Mouse (Mus musculus): ENCODE measurements around the gene Cyb5d1.
A peak's percentile ranks its signal among the peaks of the same experiment; 100 is the strongest.

Cyb5d1 gene

DNA sequence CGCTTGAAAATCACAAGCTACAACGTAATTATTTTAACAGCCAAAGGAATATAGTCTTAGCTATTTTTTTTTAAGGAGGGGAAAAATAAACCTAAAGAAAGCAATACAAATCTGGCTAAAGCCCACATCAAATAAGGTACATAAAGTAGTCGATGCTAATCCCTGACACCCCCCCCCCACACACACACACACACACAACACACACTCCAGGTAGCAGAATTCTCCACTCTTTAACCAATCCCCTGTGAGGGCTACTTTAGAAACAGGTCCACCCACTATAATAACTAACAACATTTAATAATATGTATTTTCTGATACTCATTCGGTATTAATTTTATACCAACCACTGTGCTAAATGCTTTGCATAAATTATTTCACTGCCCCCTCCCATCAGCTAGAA lies 21.1 kb upstream of the Cyb5d1 start:
- DNase-seq (ENCODE audit: low spot score in 2 of 2), result no peak

DNA sequence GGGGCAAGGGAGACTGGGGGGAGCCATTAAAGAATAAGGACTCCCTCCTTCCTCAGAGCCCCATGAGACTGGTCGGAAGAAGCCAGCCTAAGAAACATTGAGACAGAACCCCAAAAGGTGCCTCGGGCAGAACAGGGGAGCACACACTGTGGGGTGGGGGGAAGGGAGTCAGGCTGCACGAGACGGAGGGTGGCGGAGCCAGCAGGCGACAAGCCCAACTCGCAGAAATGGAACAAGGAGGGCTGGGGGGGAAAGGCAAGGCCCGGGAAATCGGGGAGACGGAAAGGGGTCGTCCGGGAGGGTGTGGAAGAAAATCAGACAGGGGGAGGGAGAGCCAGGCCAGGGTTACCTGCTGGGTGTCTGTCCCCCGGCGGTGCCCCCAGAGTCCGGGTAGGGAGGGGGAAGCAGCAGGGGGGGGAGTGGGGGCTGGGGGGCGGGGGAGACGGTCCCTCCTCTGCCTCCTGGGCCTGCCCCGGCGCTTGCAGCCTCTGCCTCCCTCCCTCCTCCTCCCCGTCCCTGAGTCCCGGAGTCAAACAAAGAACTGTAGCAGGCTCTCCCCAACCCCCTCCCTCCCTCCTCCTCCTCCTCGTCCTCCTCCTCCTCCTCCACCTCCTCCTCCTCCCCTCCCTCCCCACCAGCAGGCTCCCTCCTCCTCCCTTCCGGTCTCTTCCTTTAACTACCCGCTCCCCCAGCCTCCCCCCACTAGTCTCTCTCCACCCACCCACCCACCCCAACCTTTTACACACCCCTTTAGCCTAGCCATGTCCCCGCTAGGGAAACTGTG lies 20.4 kb upstream of the Cyb5d1 start:
- peak in 1 of 2 experiments; percentile 67 for DNase-seq (ENCODE audit: low spot score in 2 of 2)

DNA sequence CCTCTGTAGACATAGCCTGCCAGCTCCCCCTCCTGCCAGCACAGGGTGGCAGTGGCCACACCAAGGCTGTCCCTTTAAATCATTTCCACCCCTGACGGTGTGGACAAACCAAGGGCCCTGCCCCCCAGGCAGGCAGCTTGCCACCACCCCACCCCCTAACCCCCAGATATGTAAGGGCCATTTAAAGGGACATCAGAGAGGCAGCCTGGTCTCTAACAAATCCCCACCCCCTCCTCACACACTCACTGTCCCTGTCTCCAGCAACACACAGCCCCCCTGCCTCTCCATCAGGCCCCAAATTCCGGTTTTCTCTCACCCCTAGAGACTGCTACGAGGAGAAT lies 19.9 kb upstream of the Cyb5d1 start:
- DNase-seq (ENCODE audit: low spot score in 2 of 2), result peak; percentile 36 to 71

DNA sequence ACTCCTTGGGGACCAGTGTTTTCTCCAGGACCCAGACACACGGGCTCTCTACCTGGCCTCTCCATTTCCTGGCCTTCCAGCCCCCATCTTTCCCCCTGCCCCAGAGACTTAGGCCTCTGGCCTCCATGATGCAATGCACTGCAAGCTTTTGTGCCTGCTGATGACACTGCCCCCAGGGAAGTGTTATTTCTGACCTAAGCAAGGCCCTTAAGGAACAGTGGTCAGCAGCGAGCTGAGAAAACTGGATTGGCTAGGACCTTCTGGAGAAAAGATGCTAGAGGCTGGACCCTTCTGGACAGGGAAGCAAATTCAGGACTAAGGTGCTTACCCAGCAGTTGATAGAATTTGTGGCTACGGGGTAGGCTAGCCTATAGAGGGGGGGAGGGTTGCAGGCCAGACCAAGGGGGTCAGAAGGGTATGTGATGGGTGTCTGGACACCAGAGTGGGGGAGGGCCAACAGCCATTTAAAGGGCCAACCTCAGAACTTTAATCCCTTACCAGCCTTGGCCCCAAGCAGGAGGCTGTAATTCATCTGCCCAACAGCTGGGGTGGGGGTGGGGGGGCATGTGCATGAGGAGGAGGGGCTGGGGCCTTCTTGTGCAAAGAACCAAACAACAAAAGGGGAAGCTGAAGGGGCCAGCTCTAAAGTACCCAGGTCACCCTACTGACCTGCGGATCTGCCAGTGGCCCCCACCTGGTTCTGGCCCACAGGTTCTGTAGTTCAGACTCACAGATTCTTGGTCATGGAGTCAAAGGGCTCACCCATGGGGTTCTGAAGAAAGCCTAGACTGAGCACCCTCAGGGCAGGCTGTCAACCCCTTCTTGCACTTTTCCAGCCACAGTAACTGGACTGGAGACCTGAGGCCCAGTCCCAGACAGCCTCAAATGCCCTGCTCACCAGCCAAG lies 19.2 kb upstream of the Cyb5d1 start:
- peak in 1 of 2 experiments; percentile 66 for DNase-seq (ENCODE audit: low spot score in 2 of 2)

DNA sequence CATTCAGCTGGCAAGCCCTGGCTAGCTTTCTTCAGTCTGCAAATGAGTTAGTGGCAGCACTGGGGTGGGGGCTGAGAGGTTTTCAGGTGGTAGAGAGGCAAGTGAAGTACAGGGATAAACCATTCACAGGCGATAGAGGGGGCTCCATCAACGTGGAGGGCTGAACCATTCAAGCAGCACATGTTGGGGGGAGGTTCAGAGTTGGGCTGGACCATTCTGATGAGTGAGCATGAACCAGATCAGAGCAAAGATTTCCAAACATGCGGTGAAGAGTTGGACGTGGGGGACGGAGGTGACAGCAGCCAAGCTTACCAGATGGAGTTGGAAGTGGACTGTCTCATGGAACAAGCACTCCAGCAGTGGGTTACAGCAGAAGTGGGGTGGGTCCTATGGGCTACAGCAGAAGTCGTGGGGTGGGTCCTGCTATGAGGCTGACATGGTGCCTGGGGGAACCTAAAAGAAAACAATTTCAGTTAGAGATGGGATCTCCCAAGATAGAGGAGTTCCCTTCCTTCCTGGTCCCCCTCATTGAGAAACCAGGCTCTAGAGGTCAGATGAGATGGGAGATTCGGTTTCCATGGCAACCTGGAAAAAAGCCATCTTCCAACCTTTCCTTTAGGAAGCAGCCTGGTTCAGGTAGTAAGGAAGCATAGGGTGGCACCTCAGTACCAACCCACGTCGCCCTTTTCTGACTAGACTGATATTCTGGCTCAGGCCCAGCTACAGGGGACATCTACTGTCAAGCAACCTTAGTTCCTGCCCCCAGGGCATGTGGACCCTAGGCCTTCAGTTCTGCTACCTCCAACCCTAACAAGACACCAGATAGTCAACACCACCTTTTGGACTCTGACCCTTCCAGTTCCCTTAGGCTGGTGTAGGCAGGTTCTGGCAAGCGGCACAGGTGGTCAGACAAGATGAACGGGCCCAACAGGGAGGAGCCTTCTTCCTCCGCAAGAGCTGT lies 18.1 kb upstream of the Cyb5d1 start, which contains the start of gene Kdm6b:
Gene Kdm6b, minus strand, starts transcription at position 455 of the 961 bp plus-strand sequence.
- DNase-seq (ENCODE audit: low spot score in 2 of 2), result peak in 1 of 2 experiments; percentile 70

DNA sequence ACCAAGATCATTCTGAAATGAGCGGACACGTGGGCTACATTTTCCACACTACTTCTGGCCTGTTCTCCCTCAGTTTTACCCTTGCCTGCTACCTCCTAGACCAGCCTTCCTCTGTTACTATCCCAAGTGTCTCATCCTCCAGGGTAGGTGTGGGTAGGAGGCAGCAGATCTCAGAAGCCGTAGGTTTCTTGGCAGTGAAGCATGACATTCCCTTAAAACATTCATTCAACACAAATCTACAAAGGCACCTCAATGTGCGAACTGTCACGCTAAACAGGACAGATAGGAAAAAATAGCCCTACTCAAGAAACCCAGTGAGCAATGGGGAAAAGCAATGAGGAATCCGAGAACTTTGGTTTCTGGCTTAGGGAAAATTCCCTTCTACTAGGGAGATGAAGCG lies 17.1 kb upstream of the Cyb5d1 start:
- no peak for DNase-seq (ENCODE audit: low spot score in 2 of 2)

DNA sequence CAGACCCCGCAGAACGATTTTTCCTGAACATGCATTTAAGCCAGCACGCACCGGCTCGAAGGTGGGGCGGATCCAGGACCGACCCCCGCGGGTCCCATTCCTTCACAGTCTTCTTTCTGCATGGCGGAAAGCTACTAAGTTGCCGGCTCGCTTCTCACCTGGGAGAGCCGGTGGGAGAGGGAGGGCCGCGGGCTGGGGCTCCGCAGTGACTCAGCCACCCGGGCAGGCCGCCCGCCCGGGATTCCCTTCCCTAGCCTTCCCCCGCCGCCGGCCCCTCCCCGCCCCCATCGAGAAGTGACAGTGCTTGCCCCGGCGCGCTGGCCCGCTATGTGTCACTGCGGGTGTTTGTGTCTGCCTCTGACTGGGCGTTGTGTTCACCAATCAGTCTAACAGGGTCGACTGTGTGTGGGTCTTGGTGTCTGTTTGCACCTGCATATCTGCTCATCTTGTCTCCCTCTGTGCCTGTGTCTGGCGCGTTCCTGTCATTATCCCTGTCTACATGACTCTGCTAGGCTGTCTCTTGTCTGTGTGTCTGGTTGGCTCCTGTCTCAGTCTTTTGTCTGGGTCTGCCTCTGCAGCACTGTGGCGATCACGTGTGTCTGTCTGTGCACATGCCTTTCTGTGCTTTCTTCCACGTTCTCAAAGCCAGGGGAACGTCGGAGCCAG lies 16.2 kb upstream of the Cyb5d1 start:
- peak; percentile 59 to 82 for DNase-seq (ENCODE audit: low spot score in 2 of 2)

DNA sequence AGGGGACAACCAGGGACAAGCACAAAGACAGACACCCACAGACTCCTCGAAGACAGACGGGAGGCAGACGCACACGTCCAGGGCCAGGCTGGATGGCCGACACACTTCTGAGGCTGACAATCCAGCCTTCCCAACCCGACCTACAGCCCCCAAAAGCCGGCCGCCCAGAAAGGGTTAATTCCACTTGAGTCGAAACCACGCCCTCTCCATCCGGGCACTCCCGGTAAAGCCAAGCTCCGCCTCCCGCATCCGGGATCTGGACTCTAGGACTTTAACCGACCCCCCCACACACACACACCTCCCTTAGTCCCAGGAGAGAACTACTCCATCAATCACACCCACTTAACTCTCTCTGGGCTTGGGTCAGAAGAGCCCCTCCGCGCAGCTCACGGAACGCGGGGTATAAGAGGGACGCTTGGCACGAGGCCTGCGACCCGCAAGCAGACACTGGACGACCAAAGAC lies 15.7 kb upstream of the Cyb5d1 start:
- DNase-seq (ENCODE audit: low spot score in 2 of 2), result peak; percentile 91 to 93

DNA sequence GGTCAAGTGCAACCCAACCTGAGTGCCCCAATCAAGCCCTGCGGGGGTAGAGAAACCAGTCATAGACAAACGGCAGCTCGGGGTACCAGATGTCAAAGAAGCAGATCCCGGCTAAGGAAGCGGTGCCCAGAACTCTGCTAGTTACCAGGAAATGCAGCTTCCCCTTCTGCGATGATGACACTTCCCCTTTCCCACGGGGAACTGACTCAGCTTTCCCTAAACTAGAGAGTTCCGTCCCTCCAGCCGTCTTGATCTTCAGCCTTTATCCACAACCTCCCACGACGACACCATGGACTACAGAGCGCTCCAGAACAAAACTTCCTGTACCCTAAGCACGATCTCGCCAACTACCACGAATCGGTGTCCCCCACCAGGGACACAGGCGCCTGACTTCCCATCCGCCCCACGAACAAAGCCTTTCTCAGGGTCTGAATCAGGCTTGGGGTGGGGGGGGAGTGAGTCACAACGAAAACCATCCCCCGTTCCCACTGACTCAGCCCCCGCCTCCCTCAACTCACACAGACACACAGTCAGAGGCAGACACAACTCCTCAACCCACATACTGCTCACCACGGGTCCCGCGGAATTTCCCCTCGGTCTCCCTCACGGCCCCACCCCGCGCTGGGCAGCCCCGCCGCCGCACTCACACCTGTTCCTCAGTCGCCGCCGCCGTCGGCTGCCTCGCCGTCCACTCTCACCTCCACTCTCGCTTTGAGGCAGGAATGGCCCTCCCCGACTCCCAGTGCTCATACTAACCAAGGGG lies 15.1 kb upstream of the Cyb5d1 start:
- peak; percentile 62 to 86 for DNase-seq (ENCODE audit: low spot score in 2 of 2)

DNA sequence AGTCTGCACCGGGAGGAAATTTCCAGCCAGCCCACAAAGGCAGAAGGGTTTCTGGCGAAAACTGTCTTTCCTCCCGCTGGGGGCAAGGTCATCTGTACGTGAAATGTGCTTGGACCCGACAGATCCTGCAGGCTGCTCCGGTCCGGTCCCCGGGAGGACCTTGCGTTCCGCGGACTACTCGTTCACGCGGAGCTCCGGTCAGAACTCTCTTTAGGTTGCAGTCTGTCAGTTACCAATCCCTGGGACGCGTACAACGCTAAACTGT lies 14.5 kb upstream of the Cyb5d1 start:
- no peak for DNase-seq (ENCODE audit: low spot score in 2 of 2)

DNA sequence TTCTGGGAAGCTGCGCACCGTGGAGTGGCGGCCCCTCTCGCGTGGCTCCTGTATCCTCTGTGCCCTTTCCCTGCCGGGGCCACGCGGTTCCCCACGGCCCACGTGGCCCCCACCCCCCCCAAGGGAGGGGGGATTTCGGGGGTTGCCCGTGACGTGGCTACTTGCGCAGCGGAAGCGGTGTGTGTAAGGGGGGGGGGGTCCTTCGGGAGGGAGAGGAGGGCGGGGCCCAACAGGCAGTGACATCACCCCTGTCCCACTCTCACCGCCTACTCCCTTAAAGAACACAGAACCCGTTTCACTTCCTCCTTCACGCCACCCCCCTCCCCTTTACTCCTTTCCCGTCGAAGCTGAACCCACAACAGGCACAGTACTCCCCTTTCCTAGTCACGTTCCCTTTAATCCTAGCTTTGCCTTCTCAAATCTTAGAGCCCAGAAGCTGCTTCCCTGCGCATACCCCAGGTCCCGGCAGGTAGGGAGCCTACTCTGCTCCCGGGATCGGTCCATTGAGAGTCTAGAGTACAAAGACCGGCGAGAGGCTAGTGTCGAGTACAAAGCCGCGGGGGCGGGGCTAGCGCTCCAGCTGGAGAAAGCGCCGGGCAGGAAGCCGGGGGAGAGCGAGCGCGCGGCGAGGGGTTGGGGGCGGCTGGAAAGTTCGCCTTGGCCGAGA lies 14.1 kb upstream of the Cyb5d1 start:
- peak; percentile 80 to 91 for DNase-seq (ENCODE audit: low spot score in 2 of 2)

DNA sequence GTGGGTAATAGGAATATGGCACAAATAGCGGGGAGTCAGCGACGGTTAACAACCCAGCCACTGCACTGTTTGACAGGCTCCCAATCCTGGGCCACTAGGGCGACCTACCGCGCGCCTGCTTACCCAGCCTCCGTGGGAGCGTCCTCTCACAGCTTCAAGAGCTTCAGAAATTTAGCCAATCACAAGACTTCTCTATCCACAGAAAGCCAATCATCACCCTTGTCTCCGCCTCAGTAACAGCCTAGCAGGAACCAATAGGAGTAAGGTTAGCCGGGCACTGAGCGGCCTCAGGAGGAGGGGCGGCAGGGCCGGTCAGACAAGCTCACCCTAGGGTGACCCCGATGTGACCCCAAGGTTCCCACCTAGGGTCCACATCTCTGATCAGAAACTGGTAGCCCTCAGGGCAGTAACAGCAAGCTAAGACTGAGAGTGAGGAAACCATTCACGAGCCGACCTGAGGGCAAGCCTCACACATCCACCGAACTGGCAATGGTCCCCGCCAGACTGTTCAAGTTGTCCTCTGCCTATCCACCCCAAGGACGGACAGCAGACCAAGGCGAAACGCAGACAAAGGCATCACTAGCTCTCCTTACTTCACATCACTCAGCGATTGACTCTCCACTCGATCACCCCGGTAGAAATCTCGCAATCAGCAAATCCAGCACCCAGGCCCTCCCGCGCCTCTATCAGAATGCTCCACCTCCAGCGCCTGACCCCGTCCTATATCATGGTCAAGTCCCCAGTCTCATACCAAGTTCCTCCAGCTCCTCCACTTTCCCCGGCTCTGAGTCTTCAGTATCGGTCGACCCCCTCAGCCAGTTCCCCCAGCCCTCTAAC lies 13.3 kb upstream of the Cyb5d1 start:
- peak; percentile 77 to 83 for DNase-seq (ENCODE audit: low spot score in 2 of 2)

DNA sequence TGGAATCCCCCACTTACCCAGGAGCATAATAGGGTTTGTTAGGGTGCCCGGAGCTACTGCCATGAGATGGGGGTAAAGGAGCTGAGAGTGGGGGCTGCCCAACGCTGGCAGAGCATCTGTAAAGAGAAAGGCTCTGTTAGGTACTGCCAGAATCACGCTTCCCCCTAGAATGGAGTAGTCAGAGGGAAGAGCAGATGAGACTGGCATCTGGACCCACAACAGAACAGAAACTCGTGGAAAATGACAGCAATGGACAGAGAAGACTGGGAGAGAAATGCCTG lies 12.2 kb upstream of the Cyb5d1 start:
- DNase-seq (ENCODE audit: low spot score in 2 of 2), result no peak

DNA sequence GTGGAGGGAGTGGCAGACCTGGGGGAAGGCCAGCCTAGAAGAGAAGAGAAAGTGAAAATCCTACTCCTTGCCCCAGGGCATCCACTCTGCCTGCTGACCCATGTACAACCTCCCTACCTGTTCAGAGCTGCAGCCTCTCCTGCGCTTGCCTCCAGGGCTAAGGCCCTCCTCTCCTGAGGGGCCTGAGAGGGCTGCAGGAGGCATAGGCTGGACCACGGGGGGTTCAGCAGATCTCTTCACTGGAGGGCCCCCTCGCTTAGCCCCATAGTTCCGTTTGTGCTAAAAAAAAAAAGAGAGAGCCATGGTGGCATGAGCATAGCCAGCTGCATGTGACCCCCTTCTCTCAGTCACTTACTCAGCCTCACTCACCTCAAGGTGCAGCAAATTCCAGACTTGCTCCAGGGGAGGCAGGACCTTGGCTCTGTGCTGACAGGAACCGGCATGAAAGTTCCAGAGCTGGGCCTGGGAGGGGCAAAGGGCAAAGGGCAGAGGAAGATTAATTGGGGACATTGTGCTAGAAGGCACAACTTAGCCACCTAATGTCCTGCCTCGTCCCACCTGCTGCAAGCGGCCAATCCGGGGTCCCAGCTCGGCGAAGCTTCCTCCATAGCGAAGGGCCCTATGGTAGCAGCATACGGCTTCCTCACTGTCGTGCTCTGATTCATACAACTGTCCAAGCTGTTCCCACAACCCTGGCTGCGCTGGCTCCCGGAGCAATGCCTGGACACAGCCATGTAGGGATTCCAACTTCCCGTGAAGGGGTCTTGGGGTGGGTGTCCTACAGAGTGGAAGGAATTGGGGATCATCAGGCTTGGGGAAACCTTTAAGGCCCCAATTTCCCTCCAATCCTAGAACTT lies 11.7 kb upstream of the Cyb5d1 start:
- peak in 1 of 2 experiments; percentile 61 for DNase-seq (ENCODE audit: low spot score in 2 of 2)

DNA sequence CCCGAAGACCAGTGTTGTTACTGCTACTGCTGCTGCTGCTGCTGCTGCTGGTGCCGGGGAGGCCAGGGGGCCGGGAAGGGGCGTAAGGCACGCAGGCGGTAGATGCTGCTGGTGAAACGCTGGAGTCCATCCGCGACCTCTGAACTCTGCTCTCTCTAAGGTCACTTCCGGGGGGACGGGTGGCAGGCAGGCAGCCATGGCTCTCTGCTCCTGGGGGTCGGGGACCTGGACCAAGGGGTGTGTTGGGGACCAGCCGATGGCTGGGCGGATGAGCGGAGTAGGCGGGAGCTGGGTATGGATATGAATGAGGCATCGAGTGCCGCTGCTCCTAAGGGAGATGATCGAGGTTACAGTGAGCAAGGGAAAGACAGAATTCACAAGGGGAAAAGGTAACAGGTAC lies 10.9 kb upstream of the Cyb5d1 start:
- peak in 1 of 2 experiments; percentile 61 for DNase-seq (ENCODE audit: low spot score in 2 of 2)

DNA sequence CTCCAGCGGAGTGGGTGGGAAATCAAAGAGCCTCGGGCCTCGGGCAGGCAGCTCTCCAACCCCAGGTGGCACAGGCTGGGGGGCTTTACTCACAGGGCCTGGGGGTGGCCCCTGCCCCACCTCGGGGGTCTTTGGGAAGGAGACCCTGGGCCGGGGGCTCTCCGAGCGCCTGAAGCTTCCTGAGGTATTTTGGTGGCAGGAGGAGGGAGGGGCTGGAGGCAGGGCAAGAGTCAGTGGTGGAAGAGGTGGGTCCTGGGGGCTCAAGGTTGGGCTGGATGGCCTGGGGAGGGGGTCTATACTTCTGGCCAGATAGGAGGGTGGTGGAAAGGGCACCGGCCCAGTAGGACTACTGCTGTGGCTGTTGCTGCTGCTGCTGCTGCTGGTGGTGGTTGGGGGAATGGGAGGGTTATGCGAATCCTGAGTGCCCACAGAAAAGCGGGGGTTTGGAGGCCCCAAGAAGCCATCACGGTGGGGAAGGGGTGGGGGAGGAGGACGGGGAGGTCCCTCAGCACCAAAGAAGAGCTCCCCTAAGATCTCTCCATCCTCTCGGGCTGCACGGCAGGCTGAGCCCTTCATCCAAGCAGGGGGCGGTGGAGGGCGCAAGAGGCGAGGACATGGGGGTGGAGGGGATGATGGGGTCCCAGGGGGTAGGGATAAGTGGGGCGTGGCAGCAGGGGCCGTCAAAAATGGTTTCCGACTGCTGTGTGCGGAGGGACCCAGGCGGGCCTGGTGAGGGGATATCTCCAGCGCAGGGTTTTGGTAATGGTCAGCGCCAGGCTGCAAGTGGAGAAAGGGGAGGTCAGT lies 10.2 kb upstream of the Cyb5d1 start:
- peak in 1 of 2 experiments; percentile 59 for DNase-seq (ENCODE audit: low spot score in 2 of 2)

Data from spleen, postnatal 4 days (tissue).